Mouse (Mus musculus) layer of hippocampus, adult 18-20 months (tissue): ENCODE measurements at regions not wholly inside any gene's neighbourhood (a gene's known extent, or its start where the extent isn't known, plus 50 kb on each side); places are given as distances from the start of the nearest gene placed in this dataset.

Source experiments
- DNase-seq, 2 experiments: peaks; one replicate each; pipeline ENCODE4 v3.0.0; 2022; ENCODE audit warnings: low spot score in 2 of 2

DNA sequence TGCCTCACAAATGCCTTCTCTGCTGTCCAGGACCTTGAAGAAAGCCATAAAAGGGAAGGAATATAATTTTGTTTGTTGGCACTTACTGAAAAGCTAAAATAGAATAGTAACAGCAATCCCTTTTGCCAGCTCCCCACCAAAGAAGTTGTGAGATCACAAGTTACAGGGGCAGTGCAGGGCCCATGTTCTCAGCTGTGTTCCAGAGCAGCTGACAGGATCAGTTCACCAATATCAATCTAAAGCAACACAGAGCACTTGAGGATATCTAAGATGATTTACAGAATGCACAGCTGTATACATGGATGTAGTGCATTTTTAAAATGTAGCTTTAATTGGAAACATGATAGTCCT lies 63.4 kb upstream of the Mbnl1 start:
- DNase-seq, result peak in 1 of 2 experiments; percentile 3

DNA sequence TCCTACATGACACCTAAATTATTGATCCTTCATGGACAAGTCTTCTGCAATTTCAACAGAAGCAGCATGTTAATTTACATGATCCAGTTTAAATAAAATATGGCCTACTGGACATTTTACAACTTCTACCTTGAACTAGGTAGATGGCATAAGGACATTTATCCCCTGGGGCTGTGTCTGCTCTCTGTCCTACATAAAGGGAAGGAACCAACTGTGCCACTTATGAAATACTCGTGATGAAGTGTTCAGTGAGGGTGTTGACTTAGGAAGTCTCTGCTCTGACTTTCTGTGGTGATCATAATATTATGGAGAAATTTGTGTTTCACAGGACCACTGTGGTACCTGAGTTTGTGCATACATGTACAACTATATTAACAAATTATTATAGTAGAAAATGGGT lies 60.9 kb upstream of the Mbnl1 start:
- DNase-seq, result no peak

DNA sequence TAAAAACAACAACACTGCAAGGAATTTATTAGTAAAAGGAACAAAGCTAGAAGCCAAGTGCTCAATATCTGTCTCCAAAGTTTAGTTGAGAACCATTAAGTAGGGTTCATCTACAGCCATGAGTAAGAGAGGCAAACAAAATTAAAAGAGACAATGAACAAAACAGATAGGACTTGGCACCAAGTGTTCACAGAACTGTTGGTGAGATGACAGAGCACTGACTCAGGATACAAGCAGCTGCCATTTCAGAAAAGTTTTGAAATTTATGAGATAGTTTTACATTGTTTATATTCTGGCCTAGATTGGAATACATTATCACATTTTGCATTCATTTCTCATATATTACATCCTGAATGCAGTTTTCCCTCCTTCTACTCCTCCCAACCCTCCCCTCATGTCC lies 60.4 kb upstream of the Mbnl1 start:
- no peak for DNase-seq

DNA sequence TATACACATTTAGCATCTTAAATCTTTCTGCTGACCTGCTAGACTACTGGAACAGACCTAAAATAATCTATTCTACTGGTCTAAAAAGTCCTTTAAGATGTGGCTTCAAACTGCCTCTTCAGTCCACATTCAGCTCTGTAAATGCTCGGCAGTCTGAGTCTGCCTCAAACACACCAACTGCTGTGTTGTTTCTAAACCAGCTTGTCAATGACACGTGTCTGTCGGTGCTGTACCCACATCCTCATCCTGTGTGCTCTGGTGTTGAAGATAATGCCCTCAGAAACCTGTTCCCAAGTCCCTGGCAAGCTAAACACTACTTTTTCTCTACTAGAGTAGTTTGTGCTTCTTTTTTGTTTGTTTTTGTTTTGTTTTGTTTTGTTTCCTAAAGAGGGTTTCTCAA lies 58.9 kb upstream of the Mbnl1 start:
- DNase-seq, result no peak

DNA sequence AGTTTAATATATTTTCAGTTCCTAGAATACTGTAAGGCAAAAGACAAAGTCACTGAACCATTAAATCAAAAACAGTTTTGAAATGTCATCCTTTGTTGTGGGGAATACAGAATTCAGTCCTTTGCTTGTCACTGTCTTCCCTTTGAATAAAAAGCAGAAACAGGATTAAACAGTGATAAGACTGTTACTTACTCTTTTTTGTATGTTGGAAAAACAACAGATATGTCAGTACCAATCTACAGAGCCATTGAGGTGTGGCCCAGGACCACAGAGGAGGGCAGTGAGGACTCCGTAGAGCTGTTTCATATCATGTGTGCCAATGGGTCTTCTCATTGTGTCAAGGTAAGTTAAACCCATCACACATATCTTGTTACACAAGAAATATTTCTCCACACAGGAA lies 55.6 kb upstream of the Mbnl1 start:
- no peak for DNase-seq

DNA sequence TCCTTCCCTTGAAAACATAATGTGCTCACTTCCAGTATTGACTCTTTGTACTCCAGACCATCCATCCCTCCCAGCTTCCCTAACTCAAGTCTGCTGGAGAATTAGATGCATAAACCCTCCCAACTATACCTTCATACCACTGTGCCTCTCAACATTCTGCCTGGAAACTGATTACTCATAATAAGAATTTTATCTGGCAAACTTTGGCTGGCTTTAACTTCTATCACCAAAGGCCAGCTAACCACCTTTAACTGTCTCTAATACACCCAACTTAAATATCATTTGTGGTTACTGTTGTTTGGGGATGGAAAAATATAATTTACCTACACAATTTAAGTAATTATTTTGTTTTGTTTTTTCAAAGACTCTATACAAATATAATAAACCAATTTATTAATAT lies 54.0 kb upstream of the Mbnl1 start:
- DNase-seq, result no peak

DNA sequence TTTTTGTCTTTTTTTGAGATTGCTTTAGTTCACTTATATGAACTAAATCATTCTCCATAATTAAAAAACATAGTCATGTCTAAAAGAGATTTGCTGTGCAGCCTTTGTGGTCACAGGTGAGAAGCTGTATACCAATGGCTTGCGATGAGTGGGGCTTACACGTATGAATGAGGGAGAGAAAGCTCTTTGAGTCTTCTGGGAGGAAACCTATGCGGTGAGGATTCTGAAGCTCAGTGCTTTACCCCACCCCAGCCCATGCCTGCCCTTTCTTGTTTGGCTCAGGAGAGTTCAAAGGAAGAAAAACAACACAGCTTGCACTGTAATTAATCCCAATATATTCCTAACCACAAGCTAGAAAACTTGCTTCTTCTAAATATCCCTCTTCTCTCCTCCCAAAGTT lies 53.4 kb upstream of the Mbnl1 start:
- DNase-seq, result no peak
